Mouse (Mus musculus): ENCODE measurements around the gene Fry. TPM values are rescaled to one million over a fixed set of nuclear protein-coding genes. Genes with fewer than 3 reads are reported as not detected.

The Fry gene
- total RNA-seq, 4 experiments from 2014 or later: 66.6 to 79.5 (median 70.9) TPM

DNA sequence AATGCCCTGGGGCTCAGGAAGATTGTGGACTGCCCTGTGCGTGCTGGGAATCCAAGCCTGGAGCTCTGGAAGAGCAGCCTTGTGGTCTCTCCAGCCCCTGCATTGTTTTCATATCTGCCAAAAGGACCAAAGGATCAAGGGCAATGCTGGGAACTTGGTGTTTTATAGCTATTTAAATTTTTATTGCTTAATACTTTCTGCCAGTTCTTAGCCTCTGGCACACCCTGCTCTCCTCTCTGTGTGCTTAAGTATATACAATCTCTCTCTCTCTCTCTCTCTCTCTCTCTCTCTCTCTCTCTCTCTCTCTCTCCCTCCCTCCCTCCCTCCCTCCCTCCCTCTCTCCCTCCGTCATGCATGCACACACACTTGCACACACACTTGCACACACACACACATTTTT, 147.5 kb downstream of the Fry start:
- DNase-seq (ENCODE audit: low spot score in 2 of 2): no peak

DNA sequence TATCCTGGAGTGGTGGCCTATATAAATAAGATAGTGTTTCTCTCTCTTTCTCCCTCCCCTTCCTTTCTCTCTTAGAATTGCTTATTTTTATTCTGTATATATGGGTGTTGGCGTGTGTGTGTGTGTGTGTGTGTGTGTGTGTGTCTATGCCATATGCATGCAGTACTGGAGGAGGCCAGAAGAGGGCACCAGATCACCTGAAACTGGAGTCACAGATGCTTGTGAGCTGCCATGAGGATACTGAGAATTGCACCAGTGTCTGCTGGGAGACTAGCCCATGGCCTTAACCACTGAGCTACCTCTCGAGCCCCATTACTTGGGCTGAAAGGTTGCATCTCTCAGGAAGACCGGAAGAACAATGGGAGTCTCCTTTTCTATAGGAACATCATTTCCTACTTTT, 149.8 kb downstream of the Fry start:
- DNase-seq (ENCODE audit: low spot score in 2 of 2): no peak

DNA sequence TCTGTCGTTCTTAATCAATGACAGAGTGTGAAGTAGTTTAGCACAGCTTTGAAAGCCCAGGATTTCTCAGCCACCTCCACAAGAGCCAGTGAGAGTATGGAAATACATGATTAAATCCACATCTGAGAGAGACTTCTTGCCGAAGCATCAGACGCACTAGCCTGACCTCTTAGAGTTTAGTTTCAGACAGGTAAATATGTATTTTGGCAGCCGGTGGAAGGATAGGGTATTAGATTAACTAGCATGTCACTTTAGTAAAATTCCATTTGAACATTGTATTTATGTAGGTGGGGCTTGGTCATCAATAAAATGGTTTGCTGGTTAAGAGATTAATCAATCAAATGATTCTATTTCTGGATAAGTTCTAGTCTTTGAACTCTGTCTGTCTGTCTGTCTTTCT, 152.0 kb downstream of the Fry start:
- DNase-seq (ENCODE audit: low spot score in 2 of 2): no peak

DNA sequence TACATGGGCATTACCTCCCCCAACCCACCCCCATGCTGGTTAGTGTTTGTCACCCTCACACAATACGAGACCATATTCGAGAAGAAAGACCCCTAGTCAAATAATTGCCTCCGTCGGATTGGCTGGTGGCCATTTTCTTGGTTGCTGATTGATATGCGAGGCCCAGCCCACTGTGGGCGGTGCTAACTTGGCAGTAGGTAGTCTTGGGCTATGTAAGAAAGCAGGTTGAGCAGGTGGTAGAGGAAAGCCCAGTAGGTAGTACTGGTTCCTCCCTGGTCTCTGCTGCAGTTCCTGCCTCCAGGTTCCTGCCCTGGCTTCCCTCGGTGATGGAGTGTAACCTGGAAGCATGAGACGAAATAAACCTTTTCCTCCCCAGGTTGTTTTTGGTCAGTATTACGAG, 153.7 kb downstream of the Fry start:
- DNase-seq (ENCODE audit: low spot score in 2 of 2): no peak

DNA sequence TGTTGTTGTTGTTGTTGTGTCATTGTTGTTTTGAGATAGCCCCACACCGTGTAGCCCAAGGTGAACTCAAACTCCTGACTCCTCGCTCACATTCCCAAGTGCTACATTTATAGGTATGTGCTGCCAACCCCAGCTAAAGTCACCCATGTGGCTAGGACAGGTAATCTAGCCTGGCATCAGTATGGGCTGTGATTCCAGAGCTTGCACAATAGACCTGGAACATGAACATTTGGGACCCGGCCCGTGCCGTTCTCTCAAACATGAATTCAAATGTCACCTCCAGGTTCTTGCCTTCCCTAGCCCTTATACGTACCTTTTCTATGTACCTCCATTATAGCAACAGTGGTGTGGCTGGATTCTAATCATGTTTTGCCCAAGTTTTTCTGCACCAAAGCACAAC, 156.9 kb downstream of the Fry start:
- no peak for DNase-seq (ENCODE audit: low spot score in 2 of 2)

DNA sequence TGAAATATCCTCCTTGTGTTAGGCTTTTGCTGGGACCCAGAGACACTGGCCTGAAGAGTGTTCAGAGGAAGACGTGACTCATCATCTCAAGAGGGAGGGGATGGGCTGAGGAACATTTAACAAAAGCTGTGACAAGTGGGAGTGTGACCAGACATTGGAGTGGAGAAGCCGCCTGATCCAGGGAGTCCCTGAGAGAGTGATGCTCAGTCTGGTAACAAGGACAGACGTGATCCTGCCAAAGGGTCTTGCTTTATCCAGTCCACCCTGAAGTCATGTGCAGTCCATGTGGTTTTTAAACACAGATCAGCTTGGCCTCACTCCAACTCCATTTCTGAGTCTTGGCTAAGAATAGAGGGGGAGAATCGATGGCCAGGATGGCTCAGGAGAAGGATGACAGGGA, 158.2 kb downstream of the Fry start:
- no peak for DNase-seq (ENCODE audit: low spot score in 2 of 2)

DNA sequence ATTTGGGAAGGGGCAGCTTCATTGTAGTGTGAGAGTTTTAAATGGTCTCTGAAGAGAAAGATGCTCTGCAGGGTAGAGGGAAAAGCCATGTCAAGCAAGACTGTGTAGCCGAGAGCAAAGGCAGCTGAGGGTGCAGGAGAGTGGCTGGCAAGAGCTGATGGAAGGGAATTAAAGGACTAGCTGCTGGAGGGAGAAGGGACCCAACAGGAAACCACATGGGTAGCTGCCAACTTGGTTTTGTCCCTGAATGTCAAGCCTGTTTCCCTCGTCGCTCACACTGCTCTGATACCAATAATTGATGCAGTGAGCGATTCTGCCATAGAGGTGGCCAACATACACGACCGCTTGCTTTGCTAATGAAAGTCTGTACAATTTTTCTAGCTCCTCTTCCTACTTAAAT, 160.9 kb downstream of the Fry start:
- no peak for DNase-seq (ENCODE audit: low spot score in 2 of 2)

DNA sequence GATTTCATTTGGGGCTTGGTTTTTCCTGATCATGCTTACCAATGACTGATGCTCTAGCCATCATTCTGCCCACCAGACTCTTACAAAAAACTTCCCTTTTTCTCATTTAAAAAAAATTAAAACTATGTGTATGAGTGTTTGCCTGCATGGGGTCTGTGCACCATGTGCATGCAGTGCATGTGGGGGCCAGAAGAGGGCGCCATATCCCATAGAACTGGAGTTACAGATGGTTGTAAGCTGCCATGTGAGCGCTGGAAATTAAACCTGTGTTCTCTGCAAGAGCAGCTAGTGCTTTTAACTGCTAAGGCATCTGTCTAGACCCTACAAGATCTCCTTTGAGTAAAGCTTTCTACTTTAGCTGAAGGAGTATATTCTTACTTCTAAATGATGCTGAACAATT, 162.6 kb downstream of the Fry start:
- DNase-seq (ENCODE audit: low spot score in 2 of 2): no peak

DNA sequence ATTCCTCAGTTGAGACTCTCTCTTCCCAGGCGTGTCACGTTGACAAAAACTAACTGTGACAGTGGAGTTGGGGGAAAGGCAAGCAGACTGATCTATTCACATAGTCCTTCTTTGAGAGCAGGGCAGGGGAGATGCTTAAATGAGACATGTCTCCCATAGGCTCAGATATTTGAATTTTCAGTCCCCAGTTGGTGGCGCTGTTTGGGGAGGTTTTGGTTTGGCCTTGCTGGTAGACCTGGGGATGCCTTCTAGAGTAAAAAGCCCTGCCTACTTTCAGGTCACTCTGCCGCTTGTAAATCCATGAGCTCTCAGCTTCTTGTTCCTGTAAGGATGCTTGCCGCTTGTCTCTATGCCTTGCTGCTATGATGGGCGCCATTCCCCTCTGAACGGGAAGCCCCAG, 163.6 kb downstream of the Fry start:
- no peak for DNase-seq (ENCODE audit: low spot score in 2 of 2)

DNA sequence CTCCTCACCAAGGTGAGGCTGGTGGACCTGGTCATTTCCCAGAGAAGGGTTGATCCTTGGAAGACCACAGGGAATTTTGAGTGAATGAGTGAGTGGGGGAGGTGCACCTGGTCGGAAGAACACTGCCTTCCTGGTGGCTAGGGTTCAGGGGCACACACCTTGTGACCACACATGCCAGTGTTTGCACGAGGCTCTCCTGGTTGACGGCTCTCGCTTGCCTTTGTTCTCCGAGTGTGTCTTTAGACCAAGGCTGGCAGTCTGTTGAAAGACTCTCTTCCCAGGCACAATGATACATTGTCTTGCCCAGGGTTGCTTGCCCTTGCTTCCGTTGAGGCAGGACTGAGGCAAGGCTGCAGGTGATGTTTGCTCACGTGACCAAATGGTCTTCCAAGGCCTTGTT, 169.5 kb downstream of the Fry start:
- no peak for DNase-seq (ENCODE audit: low spot score in 2 of 2)

DNA sequence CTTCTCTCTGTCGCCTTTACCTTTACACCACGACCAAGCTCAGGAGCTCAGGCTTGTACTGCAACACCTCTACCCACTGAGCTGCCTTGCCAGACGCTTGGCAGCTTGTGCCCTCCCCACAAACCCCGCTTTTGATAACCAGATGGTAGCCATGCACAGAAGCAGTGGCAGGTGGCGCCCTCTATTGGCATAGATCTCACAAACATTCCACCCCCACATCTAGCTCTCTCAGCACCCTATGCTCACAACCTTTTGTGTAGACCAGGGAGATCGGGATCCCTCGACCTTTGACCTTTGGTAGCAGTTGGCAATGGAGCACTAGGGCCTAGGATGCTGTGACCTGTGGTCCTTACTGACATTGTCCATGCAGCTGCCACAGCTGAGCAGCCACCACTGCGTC, 171.2 kb downstream of the Fry start:
- no peak for DNase-seq (ENCODE audit: low spot score in 2 of 2)

DNA sequence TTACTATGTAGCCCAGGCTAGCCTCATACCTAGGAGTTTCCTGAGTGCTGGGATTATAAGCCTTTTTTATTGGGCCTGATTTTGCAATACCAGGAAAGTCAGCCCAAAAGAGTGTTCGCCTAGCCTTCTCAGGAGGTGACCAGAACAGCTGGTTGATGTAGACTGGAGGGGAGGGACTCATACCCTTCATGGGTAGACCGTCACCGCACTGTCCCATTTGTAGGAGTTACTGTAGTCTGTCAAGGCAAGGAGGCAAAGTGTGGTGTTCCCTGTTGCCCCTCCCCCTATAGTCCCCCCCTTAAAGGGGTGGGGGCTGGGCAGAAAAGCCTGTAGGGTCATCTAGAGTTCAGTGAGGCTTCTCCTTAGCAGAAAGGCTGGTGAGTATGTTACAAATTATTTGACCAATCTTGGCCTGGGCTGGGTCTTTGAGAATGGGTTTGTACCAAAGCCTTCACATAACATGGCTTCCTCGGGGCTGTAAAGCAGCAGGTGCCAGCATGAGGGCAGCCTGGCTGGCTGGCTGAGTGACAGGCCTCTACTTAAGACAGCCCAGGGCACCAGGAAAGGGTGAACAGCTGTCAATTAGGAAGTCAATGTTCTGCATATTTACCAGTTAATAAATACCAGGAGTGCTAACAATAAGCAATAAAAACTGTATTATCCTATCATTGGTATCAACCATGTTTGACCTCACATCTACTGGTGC, 172.2 kb downstream of the Fry start:
- no peak for DNase-seq (ENCODE audit: low spot score in 2 of 2)

DNA sequence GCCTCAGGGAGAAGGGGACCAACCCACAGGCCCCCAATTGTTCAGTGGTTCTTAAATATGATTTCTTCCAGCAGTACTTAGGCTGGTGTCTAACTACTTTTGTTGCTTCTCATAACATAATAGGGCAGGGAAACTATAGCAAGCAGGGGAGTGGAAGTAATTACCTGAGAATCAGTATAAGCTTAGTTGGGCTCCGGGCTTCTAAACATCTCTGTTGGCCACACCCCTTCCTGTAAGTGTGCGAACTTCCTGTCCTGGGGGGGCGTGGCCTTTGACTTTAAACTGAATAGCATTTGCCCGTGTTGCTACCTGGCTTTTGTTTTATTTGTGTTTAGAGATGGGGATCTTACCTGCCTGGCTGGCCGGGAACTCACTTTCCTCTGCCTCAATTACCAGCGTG, 172.8 kb downstream of the Fry start:
- no peak for DNase-seq (ENCODE audit: low spot score in 2 of 2)

DNA sequence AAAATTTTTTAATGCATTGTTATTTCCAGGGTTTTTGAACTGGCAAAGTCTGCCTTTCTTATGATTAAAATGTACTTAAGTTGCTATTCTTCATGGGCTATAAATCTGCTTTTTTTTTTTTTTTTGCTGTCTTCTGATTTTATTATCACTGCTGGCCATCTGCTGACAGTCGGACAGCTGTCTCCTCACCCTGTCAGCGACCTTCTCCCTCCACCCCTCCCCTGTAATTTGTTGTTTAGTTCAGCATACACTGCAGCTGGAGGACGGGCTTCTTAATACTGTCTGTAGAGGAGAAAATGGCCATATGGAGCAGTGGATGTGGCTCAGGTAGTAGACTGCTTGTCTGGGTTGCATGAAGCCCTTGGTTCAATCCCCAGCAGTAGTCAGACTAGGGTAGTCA, 173.7 kb downstream of the Fry start:
- DNase-seq (ENCODE audit: low spot score in 2 of 2): no peak

DNA sequence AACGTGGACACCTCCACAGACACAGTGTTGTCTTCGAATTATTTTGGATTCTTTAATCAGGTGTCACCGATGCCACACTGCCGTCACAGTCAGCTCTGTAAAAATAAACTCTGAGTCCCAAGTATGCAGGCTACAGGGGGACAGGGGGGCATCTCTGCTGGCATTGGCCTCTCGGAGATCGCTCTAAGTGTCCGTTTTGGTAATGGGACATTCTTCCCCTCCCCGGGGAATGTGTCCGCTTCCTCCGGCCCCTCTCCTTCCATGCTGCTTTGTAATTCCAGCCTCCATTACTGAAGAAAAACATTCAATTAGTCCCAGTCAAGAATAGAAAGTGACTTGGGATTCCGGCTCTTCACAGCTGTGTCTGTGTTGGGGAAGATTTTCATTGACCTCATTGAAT, 175.9 kb downstream of the Fry start:
- no peak for DNase-seq (ENCODE audit: low spot score in 2 of 2)

DNA sequence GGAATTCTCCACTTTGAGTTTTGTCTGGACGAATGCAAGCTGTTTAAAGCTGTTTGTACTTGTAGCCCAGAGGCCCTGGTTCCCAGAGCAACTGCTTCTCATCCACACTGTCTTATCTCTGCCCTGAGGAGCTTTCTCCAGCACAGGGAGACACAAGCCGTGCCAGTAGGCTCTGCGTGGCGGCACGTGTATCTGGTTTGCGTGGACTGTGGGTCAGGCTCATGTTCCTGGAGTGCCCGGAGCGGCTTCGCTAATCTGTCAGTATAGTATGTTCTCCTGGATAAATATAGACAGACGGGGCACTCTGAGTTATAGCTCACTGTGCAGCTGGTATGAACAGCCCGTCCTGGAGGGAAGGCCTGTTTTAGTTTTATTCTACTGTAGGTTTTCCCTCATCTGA, 176.7 kb downstream of the Fry start:
- DNase-seq (ENCODE audit: low spot score in 2 of 2): peak; percentile 47 to 65

DNA sequence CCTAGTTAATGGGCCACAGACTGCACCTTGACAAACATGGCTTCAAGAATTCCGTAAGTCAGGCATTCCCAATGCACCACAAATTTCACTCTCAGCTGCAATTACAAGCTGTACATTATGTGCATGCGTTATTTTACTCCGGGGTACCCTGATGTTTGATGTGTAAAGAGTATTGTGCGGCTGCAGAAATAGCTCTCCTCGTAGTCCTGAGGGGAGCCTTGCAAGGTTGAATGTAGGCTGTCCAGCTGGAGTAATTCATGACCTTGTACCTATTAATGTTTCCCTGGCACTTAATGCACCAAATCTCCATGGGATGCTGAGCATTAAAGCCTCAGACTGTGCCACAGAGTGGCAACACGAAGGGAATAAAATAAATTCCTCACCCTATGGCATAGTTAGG, 180.5 kb downstream of the Fry start:
- DNase-seq (ENCODE audit: low spot score in 2 of 2): no peak

DNA sequence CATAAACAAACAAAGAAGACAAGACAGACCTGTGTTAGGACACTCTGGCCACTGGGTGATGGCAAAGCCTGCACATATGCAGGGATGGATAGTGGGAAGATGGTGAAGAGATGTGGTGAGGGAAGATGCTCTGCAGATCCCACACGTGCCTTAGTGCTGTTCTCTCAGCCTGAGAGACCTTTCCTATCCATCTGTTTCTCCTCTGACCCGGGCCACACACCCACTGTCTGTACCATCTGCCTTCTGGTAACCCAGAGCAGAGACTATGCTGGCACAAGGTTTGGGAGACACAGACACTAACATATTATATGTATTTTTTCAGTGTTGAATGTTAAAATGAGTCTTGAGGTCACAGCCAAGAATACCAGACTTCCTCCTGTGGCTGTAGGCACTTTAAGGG, 183.7 kb downstream of the Fry start:
- no peak for DNase-seq (ENCODE audit: low spot score in 2 of 2)

DNA sequence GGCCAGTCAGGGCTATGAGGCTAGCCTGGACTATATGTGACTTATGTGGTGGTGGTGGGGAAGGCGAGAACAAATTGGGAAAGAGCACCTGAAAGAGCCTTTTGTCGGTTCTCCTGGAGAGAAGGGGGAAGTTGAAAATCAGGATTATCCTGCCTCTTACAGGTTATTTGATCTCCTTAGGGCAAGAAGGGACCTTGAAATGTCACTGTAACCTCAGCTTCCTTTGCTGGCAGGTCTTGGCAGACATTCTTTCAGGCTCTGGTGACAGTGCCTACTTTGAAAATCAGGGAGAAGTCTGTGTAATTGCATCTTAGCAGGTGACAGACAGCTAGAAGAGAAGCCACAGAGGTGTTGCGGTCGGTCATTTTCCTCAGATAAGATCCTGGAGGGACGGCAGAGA, 184.6 kb downstream of the Fry start:
- no peak for DNase-seq (ENCODE audit: low spot score in 2 of 2)

DNA sequence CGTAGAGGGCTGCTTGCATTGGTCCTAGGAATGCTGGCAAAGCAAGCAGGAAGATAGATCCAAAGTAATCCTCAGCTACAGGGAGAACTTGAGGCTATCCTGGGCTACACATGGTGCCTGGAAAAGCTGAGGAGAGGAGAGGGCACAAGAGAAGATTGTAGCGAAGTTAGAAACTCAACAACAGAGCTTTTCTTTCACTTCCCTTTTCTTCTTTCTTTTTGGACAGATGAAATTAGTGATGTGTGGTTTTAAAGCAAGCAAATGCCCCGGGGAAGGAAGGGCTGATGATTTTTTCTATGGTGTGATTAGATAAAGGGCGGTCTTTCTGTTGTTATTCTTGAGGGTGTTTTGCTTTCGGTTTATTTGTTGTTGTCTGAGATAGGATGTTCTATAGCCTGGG, 188.1 kb downstream of the Fry start:
- DNase-seq (ENCODE audit: low spot score in 2 of 2): no peak

DNA sequence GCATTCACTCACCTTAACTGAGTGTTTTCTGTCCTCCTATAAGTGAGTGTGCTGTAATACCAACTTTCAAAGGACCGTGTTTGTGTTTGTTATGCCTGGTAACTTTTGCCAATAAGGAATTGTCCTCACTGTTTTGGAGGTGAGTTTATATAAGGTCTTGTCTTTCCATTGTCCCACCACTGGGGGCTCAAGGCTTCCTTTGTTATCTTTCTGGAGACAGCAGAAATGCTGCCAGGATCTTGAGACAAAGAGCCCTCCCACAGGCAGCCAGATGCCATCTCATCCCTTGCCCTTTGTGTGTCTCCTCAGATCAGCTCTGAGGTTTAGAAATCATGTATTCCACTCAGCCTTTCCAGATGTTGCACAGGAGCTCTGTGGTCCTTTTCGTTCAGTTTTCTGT, 194.8 kb downstream of the Fry start:
- DNase-seq (ENCODE audit: low spot score in 2 of 2): no peak

DNA sequence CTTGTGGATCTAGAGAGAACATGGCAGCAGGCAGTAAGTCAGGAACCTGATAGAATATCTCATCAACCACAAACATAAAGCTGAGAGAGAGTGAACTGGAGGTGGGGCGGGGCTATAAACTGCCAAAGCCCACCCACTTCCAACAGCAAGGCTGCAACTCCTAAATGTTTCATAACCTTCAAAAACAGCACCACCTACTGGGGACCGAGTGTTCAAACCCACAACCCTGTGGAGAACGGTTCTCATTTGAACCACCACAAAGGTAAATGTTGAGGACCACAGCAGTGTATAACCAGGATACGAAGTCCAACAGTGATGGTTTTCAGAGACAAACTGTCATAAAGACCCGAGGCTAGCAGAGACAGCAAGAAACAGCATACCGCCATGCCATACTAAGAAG, 196.1 kb downstream of the Fry start:
- no peak for DNase-seq (ENCODE audit: low spot score in 2 of 2)

DNA sequence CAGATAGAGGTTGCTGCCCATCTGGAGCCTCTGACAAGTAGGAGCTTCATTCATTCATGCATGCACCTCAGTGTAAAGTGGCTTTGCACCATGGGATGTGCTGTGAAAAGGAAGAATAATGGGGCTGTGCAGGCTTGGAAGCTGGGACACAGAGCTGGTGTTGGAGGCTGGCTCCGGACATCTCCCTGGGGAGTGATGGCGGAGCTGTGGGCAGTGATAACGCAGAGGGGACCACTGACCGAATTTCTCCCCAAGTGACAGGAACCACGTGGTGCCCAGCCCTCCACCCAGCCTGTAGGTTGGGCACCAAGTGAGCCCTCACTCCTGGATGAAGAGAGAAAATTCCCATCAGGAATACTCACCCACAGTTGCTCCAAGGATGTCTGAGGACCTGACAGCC, 207.0 kb downstream of the Fry start:
- DNase-seq (ENCODE audit: low spot score in 2 of 2): no peak

DNA sequence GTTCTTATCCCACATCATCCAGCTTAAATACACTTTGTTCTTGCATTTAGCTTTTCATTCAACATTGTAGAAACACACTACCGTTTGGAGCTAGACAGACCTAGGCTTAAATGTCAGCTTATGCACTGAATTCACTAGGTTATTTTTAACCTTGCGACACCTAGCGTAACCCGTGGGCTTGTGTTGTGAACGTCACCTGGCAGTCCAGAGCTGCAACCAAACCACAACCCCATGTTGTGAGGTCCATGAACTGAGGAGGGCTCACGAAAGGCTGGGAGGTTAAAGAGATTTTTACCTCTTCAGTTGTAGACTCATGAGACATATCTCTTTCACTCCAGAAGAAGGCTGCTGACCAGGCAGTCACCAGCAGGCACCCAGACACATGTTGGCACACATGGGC, 210.2 kb downstream of the Fry start:
- peak; percentile 13 to 22 for DNase-seq (ENCODE audit: low spot score in 2 of 2)

All from gastrocnemius, adult 8-10 months (tissue).